Mouse (Mus musculus): ENCODE measurements around the gene Slc3a1.

Gene Slc3a1

GRCm38 (mm10) chr17:85028093-85028739 is at the start of gene Slc3a1:
Gene Slc3a1 (plus strand): TSS chr17:85028376.
- DNase-seq: no peak

GRCm38 (mm10) chr17:84981721-84982120 is 46.5 kb upstream of the Slc3a1 start:
- DNase-seq: no peak

GRCm38 (mm10) chr17:84982735-84983134 is 45.4 kb upstream of the Slc3a1 start:
- no peak for DNase-seq

- DNase-seq: peak; percentile 28
Observed at GRCm38 (mm10) chr17:84986368-84986767, 41.8 kb upstream of the Slc3a1 start.

- DNase-seq: no peak
Observed at GRCm38 (mm10) chr17:84987834-84988410, 40.3 kb upstream of the Slc3a1 start.

- no peak for DNase-seq
Observed at GRCm38 (mm10) chr17:84988514-84988913, 39.7 kb upstream of the Slc3a1 start.

GRCm38 (mm10) chr17:84995844-84996243 is 32.3 kb upstream of the Slc3a1 start:
- DNase-seq: no peak

- DNase-seq: no peak
Observed at GRCm38 (mm10) chr17:84997639-84998038, 30.5 kb upstream of the Slc3a1 start.

GRCm38 (mm10) chr17:84999636-85000035 is 28.5 kb upstream of the Slc3a1 start:
- no peak for DNase-seq

GRCm38 (mm10) chr17:85013485-85013884 is 14.7 kb upstream of the Slc3a1 start:
- DNase-seq: no peak

- no peak for DNase-seq
Observed at GRCm38 (mm10) chr17:85014632-85015031, 13.5 kb upstream of the Slc3a1 start.

- DNase-seq: no peak
Observed at GRCm38 (mm10) chr17:85018344-85018743, 9.8 kb upstream of the Slc3a1 start.

GRCm38 (mm10) chr17:85018794-85019193 is 9.4 kb upstream of the Slc3a1 start:
- no peak for DNase-seq

- no peak for DNase-seq
Observed at GRCm38 (mm10) chr17:85020343-85020742, 7.8 kb upstream of the Slc3a1 start.

GRCm38 (mm10) chr17:85023247-85024167 is 4.7 kb upstream of the Slc3a1 start:
- DNase-seq: peak; percentile 86

GRCm38 (mm10) chr17:85024237-85024636 is 3.9 kb upstream of the Slc3a1 start:
- no peak for DNase-seq

GRCm38 (mm10) chr17:85025151-85025550 is 3.0 kb upstream of the Slc3a1 start:
- DNase-seq: no peak

GRCm38 (mm10) chr17:85026436-85026835 is 1.7 kb upstream of the Slc3a1 start:
- DNase-seq: no peak

GRCm38 (mm10) chr17:85027247-85027646 is 929 bp upstream of the Slc3a1 start:
- no peak for DNase-seq

GRCm38 (mm10) chr17:85028797-85029196 is 621 bp downstream of the Slc3a1 start:
- DNase-seq: no peak

GRCm38 (mm10) chr17:85030651-85031050 is 2.5 kb downstream of the Slc3a1 start:
- DNase-seq: no peak

GRCm38 (mm10) chr17:85033087-85033486 is 4.9 kb downstream of the Slc3a1 start:
- no peak for DNase-seq

- DNase-seq: no peak
Observed at GRCm38 (mm10) chr17:85034068-85034467, 5.9 kb downstream of the Slc3a1 start.

- no peak for DNase-seq
Observed at GRCm38 (mm10) chr17:85037855-85038254, 9.7 kb downstream of the Slc3a1 start.

All from embryo, embryonic 11 days (tissue).